Mouse (Mus musculus) gastrocnemius, adult 18-20 months (tissue): ENCODE results near the gene Pdk1. TPM values are rescaled to one million over a fixed set of nuclear protein-coding genes. Genes with fewer than 3 reads are reported as not detected.

Experiments used
- DNase-seq: peaks from one replicate; pipeline ENCODE4 v3.0.0; 2021; ENCODE audit warnings: low spot score
- long read RNA-seq, 2 experiments: library from polyadenylated mRNA; stranded (forward); transcript quantifications; one replicate each; pipeline ENCODE4 v2.0.0; 2021
- total RNA-seq, 2 experiments: library from RNA; stranded (reverse); gene quantifications; 2 replicates each; pipeline ENCODE4 v1.2.3; 2021

Pdk1 gene
- 10 to 100 TPM; 65.7 to 72.6 TPM for total RNA-seq
- long read RNA-seq, experiment 1, full-length matches to known transcripts, result 55 of 74 reads
- long read RNA-seq, experiment 1, partial matches to known transcripts, result 13 of 74 reads
- long read RNA-seq, experiment 1, other reads (novel, unspliced or antisense), result 6 of 74 reads
- long read RNA-seq, experiment 2, full-length matches to known transcripts, result 25 of 40 reads
- long read RNA-seq, experiment 2, partial matches to known transcripts, result 8 of 40 reads
- long read RNA-seq, experiment 2, other reads (novel, unspliced or antisense), result 7 of 40 reads

DNA sequence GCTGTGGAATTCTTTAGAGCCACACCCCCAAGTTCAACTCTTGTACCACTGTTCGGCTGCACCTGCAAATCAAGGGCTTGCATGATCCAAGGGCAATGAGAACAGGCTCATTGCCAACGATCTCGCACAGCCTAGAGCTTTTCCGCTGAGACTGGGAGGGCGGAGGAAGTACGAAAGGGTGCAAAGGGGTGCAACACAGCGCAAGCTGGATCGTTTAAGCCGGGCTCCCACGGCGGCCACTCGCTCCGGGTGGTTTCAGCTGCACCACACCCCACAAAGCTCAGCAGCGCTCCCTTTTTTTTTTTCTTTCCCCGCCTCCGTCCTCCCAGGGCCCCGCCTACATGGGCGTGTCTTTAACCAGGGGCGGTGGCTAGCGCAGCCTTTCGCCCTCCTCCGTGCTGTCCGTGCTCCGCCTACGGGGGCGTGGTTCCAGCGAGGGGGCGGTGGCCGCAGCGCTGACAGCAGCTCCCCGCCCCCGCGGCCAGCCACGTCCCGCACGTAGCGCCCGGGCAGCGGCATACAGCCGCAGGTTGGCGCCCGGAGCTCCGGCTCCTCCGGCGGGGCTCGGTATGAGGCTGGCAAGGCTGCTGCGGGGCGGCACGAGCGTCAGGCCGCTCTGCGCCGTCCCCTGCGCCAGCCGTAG, at the start of gene Pdk1:
TSS of gene Pdk1 (plus strand) at position 424 of the 643 bp plus-strand sequence.
- peak; percentile 99 for DNase-seq

DNA sequence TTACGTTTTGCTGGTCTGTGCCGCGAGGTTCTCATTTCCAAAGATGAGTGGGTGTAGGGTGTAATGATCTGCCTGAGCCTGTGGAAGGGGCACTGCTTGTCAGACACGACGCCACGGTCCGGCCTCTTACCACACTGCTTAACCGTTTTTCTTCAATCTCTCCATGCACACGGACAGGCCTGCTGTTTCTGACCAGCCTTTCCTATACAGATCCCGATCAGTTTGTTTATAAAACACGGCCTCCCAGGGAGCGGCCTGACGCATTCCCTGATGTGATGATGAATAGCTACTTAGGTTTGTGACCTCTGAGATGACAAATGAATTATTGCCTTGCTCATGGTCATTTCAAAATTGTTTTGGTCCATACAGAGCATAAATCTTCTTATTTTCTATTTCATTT, 48.9 kb upstream of the Pdk1 start:
- no peak for DNase-seq

GRCm38 (mm10) chr2:71827711-71828110, 45.3 kb upstream of the Pdk1 start:
- DNase-seq, result no peak

- no peak for DNase-seq
Measured at GRCm38 (mm10) chr2:71828928-71829327, 44.1 kb upstream of the Pdk1 start.

DNA sequence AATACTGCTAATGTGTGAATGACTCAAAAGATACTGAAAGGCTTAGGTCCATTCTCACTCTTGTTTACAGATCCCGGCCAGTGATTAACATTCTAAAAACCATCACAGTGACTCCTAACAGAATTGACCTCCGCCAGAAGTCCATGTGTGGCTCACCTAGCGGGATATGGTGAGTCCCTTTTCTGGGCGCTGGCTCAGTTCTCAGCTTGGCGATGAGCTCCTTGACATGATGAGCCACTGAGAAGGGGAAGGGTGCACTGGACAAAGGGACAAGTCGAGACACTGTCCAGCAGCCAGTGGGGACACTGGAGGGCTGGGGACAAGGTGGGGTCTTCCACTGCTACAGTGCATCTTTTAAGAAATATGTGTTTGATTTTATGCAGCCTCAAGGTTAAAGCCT, 39.4 kb upstream of the Pdk1 start:
- DNase-seq, result no peak

DNA sequence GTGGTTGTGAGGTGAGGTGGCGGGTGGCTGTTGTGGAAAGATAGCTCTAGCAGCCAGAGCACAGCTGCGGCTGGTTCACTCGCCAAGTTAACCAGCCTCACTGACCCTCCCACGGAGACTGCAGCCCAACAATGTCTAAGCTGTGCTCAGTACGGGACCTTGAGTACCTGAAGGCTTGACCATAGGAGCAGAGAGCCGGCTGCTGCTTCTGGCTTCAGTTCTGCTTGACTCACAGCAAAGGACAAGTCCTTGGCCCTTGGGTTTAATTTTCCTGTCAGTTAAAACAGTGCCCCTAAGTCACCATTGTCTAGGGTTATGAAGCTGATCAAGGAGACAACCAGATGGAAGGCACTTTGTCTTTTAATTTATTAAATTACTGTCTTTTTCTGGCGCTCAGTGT, 38.7 kb upstream of the Pdk1 start:
- DNase-seq, result no peak

GRCm38 (mm10) chr2:71835556-71835955, 37.5 kb upstream of the Pdk1 start:
- DNase-seq, result no peak

- no peak for DNase-seq
Measured at GRCm38 (mm10) chr2:71836232-71836631, 36.8 kb upstream of the Pdk1 start.

GRCm38 (mm10) chr2:71837261-71837660, 35.8 kb upstream of the Pdk1 start:
- DNase-seq, result no peak

DNA sequence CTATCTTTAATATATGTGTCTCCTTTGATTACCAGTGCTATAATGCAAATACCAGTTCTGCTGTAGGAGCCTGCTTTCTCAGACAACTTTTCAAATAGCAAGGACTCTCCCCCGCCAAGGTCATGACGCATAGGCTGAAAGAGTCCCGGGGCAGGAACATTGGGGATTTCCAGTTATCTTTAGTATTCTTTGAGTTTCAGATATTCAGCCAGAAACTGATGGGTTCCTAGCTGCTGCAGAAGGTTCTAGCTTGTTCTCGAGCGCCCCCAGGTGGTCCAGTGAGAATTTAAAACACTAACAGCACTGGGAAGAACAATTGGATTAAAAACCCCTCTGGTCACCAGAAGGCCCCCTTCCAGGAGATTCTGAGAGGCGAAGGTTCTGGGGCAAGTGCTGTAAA, 35.2 kb upstream of the Pdk1 start:
- DNase-seq, result peak; percentile 38

DNA sequence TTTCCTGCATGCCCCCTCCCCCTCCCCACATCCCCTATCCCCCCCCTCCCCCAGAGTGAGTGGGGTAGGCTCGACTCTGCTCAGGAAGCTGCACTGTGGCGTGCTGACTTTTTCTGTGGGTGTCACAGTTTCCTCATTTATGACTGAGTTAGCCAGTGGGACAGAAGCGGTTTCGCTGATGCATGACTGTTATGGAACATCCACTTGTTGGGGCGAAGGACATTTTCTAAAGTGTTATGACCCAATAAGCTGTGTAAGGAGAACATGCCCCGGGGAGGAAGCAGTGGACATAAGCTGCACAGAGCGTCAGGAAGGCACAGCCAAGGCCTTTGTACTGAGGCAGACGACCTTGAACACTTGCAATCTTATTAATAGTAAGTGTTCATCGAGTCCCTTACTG, 29.7 kb upstream of the Pdk1 start:
- no peak for DNase-seq

GRCm38 (mm10) chr2:71844906-71845305, 28.1 kb upstream of the Pdk1 start:
- DNase-seq, result no peak

DNA sequence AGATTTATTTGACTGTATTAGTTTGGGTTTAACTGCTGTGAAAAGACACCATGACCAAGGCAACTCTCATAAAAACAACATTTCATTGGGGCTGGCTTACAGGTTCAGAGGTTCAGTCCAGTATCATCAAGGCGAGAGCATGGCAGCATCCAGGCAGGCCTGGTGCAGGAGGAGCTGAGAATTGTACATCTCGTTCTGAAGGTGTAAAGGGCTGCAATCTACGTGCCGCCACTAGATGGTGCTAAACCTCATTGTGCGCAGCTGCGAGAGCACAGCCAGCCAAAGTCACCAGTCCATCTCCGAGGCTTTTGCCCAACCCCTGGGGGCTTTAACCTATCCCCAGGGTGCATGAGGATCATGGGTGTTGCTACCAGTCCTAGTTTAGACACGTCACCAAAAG, 20.9 kb upstream of the Pdk1 start:
- DNase-seq, result peak; percentile 43

DNA sequence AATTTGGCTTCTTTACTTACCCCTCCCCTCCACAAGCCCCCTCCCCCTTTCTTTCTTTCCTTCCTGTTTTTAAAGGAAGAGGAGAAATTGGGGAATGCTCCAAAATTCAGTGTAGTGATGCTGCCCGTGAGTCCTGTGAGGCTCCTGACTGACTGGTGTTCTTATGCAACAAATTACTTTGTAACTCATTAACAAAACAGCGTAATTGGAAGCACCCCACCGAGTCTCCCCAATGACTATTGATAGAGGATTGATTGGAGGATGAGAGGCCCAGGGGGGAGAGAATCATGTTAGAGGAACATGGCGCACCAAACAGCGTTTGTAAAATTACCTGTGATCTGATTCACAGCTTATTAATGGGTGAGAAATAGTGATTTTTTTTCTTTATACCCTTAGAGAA, 17.9 kb upstream of the Pdk1 start:
- no peak for DNase-seq

- DNase-seq, result no peak
Measured at GRCm38 (mm10) chr2:71863531-71864173, 9.4 kb upstream of the Pdk1 start.

GRCm38 (mm10) chr2:71865022-71865421, 8.0 kb upstream of the Pdk1 start:
- DNase-seq, result no peak

- no peak for DNase-seq
Measured at GRCm38 (mm10) chr2:71865935-71866334, 7.1 kb upstream of the Pdk1 start.

- no peak for DNase-seq
Measured at GRCm38 (mm10) chr2:71866565-71866964, 6.5 kb upstream of the Pdk1 start.

DNA sequence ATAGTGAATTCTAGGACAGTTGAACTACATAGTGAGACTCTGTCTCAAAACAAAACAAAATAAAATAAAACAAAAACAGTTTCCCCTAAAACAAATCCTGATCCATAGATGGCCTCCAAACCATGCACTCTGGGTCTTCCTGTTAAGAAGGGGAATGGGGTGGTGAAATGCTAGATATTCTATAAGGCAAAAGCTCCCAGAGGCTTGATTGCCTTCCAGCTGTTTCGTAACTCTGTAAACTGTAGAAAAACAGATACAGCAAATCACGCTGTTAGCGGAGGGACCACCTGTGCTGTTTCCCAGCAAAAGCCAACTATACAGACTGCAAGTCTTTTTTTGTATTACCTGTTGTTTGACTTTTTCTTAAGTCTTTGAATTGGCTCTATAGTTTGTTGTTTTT, 6.0 kb upstream of the Pdk1 start:
- DNase-seq, result no peak

GRCm38 (mm10) chr2:71867480-71867879, 5.5 kb upstream of the Pdk1 start:
- DNase-seq, result peak; percentile 28

DNA sequence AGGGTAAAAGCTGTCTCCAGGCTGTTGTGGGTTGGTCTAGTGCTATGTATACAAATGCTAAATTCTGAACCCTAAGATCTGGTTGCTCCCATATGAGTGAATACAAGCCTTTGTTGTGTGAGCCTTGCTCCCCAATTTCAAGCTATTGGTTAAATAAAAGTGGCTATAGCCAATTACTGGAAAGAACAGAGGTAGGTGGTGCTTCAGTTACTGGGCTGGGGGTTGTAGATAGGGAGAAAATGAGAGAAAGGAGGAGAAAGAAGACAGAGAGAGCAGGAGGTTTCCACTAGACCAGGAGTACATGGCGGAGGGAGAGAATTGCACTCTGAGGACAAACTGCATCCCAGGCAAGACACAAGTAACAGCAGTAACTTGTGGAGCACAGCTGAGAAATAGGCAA, 4.8 kb upstream of the Pdk1 start:
- DNase-seq, result no peak

DNA sequence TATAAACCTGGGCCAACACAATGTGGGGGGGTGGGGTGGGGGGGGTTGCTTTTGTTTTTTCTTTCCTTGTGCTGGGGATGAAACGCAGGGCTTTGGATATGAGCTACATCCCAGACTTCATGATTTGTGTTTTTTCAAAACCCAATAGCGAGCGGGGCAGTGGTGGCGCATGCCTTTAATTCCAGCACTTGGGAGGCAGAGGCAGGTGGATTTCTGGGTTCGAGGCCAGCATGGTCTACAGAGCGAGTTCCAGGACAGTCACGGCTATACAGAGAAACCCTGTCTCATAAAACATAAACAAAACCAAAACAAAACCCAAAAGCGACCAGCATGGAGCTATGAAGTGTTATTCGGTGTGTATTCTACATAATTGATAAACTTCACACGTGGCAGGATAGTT, 883 bp upstream of the Pdk1 start:
- DNase-seq, result no peak
